In the genomic region with DNA sequence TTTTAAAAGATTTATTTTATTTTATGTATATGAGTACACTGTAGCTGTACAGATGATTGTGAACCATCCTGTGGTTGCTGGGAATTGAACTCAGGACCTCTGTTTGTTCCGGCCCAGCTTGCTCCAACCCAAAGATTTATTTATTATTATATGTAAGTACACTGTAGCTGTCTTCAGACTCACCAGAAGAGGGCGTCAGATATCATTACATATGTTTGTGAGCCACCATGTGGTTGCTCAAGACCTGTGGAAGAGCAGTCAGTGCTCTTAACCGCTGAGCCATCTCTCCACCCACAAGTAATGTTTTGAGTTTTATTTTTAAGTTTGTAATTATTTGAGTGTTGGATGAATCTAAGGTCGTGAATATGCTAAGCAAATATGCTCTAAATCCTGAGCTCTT, we compare ENCODE assay signal across 7 mouse cellular contexts. TPM values are rescaled to one million over a fixed set of nuclear protein-coding genes. Genes with fewer than 3 reads are reported as not detected.
DNase-seq lines count a peak whose midpoint lies in the region; ATAC-seq and TF ChIP-seq lines count a peak whose summit lies in the region.
"Not testable (repeated sequence)": the region's sequence is repeated elsewhere in the genome, so short reads cannot be mapped to it uniquely, and the experiment has no call there.

No protein-coding gene starts in this region.

- H3K27ac ChIP-seq in hindbrain, embryonic 11.5 days (ENCODE audit: low read depth, low read length); layer of hippocampus, adult 2 months; stomach, postnatal 0 days (replicated peaks): not testable (repeated sequence)

- H3K4me1 ChIP-seq in hindbrain, embryonic 11.5 days (replicated peaks; ENCODE audit: control insufficient read depth, insufficient read depth, low read length); stomach, postnatal 0 days (replicated peaks; ENCODE audit: control insufficient read depth, insufficient read depth): not testable (repeated sequence)

- 61% methylated on average over 4 of the region's 4 CpGs for WGBS in hindbrain, embryonic 11.5 days
- 61% methylated on average over 4 of the region's 4 CpGs for WGBS in stomach, postnatal 0 days

- H3K36me3 ChIP-seq in hindbrain, embryonic 11.5 days (ENCODE audit: control insufficient read depth, insufficient read depth, low read length); stomach, postnatal 0 days (ENCODE audit: control insufficient read depth, insufficient read depth, low read length): not testable (repeated sequence)

- ATAC-seq in hindbrain, embryonic 11.5 days (ENCODE audit: low FRiP score); stomach, postnatal 0 days (ENCODE audit: low FRiP score, low TSS enrichment): not testable (repeated sequence)

- peak; percentile 58 for TF ChIP-seq CTCF in layer of hippocampus, adult 2 months (conservative IDR thresholded peaks at IDR 0.05)
- TF ChIP-seq CTCF in stomach, postnatal 0 days (IDR thresholded peaks at IDR 0.05; ENCODE audit: low read depth): peak; percentile 53

- H3K9me3 ChIP-seq in hindbrain, embryonic 11.5 days (ENCODE audit: control insufficient read depth, low read length); stomach, postnatal 0 days (ENCODE audit: control insufficient read depth, low read length): not testable (repeated sequence)

- DNase-seq in CD4-positive helper T cell, adult 2 months (ENCODE audit: low read depth, low spot score): peak; percentile 39
- peak; percentile 34 for DNase-seq in NIH3T3 (ENCODE audit: low read depth)
- peak; percentile 15 for DNase-seq in embryo, embryonic 10 days (ENCODE audit: low spot score)
- peak; percentile 2 for DNase-seq in hindbrain, embryonic 11.5 days (ENCODE audit: low spot score)
- not testable (repeated sequence) for DNase-seq in layer of hippocampus, adult 2 months (ENCODE audit: low spot score in 2 of 2); stomach, postnatal 0 days (ENCODE audit: low spot score)
- DNase-seq in lung, postnatal 36 days: peak; percentile 18

- H3K4me3 ChIP-seq in hindbrain, embryonic 11.5 days (ENCODE audit: low read depth, low read length); layer of hippocampus, adult 2 months; stomach, postnatal 0 days (ENCODE audit: low read depth, low read length): not testable (repeated sequence)

- not testable (repeated sequence) for H3K27me3 ChIP-seq in hindbrain, embryonic 11.5 days (ENCODE audit: control insufficient read depth, insufficient read depth, low read length); stomach, postnatal 0 days (ENCODE audit: control insufficient read depth, insufficient read depth, low read length)

- TF ChIP-seq EP300 in stomach, postnatal 0 days (optimal IDR thresholded peaks at IDR 0.05): not testable (repeated sequence)

- not testable (repeated sequence) for H3K9ac ChIP-seq in hindbrain, embryonic 11.5 days (ENCODE audit: low read depth, low read length); stomach, postnatal 0 days (ENCODE audit: low read length)

- not testable (repeated sequence) for H3K4me2 ChIP-seq in hindbrain, embryonic 11.5 days (replicated peaks; ENCODE audit: low read depth, low read length); stomach, postnatal 0 days (replicated peaks; ENCODE audit: low read depth)

RNA-seq across cellular contexts. Expression of a gene that starts 16.9 kb away (rescaled TPM):
- 79.4 and 79.6 TPM in 2 replicates for polyA plus RNA-seq in hindbrain, embryonic 11.5 days (2014; fragmentation: Nextera tagmentation; extraction: Ambion mirVana)
- 100 to 1,000 TPM; 111 to 147 TPM for total RNA-seq in layer of hippocampus, adult 2 months (2021)
- polyA plus RNA-seq in stomach, postnatal 0 days (2015; fragmentation: Nextera tagmentation; extraction: Ambion mirVana): 251 and 254 TPM in 2 replicates
